19 mouse cellular contexts compared by ENCODE assay signal in the genomic region with DNA sequence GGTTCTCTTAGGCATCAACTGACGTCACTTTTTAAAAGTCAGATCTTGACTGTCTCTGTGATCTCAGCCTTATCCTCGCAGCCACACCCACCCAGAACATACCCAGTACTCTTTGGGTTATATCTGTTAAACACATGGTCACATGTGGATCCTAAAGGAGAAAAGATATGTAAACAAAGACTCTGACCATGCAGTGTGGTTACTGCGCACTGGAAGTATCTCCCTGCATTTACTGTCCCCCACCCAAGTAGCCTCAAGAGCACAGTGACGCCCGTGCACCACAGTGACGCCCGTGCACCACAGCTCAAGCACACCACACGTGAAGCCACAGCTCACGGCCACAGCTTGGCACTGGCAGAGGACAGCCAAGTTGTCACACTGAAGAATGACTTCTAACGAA.
DNase-seq lines count a peak whose midpoint lies in the region; ATAC-seq and TF ChIP-seq lines count a peak whose summit lies in the region.
"Had no signal": no experiment of that assay in that cellular context is flagged by ENCODE, and none has a peak within 500 bp of the region (broad histone marks: within the 10 kb centered on the region; RNA-seq: fewer than 3 reads in every experiment).

No protein-coding gene starts in this region.

- peak; percentile 53 for DNase-seq in adrenal gland, adult 2 months
- DNase-seq in adrenal gland, adult 8-10 months = no peak
- DNase-seq in adrenal gland, postnatal 14 days = peak; percentile 39
- DNase-seq in heart, adult 2 months = no peak
- DNase-seq: B cell, adult 2 months; forebrain, postnatal 0 days; gastrocnemius, postnatal 10 days; gastrocnemius, postnatal 36 days had no signal

- intact Hi-C loops in heart, adult 2 months (cut with DNase I) = no loop called here

- no peak overlapping the region for H3K27ac ChIP-seq in heart, adult 2 months
- H3K27ac ChIP-seq: embryonic facial prominence, embryonic 12.5 days; embryonic facial prominence, embryonic 15.5 days; hindbrain, embryonic 12.5 days; hindbrain, embryonic 15.5 days had no signal

- TF ChIP-seq CTCF in heart, adult 2 months (IDR thresholded peaks at IDR 0.05) = no peak

- no peak overlapping the region for H3K9ac ChIP-seq in heart, adult 2 months (ENCODE audit: low read depth, low read length)
- H3K9ac ChIP-seq: embryonic facial prominence, embryonic 12.5 days; embryonic facial prominence, embryonic 15.5 days; forebrain, postnatal 0 days; hindbrain, embryonic 12.5 days; hindbrain, embryonic 15.5 days had no signal

- peak overlapping the region; percentile 36 for H3K4me3 ChIP-seq in megakaryocyte, embryonic 14.5 days (replicated peaks)
- H3K4me3 ChIP-seq in heart, adult 2 months = no peak overlapping the region
- H3K4me3 ChIP-seq: embryonic facial prominence, embryonic 12.5 days; embryonic facial prominence, embryonic 15.5 days; hindbrain, embryonic 12.5 days; hindbrain, embryonic 15.5 days had no signal

- H3K4me1 ChIP-seq in megakaryocyte, embryonic 14.5 days = no peaks in the 10 kb centered on the region
- H3K4me1 ChIP-seq in heart, adult 2 months (ENCODE audit: control insufficient read depth, insufficient read depth, low read length) = no peaks in the 10 kb centered on the region
- H3K4me1 ChIP-seq: embryonic facial prominence, embryonic 15.5 days; hindbrain, embryonic 12.5 days; hindbrain, embryonic 15.5 days had no signal

- ATAC-seq in megakaryocyte, adult 5-6 weeks (ENCODE audit: poor library complexity, severe bottlenecking) = no peak
- ATAC-seq: forebrain, embryonic 14.5 days; forebrain, postnatal 0 days; intestine, postnatal 0 days; Patski had no signal

- TF ChIP-seq POLR2A in heart, adult 2 months (IDR thresholded peaks at IDR 0.05; ENCODE audit: insufficient read depth, low read depth, low read length) = no peak

- no peak for TF ChIP-seq EP300 in heart, adult 2 months (IDR thresholded peaks at IDR 0.05; ENCODE audit: insufficient read depth, low read depth, low read length)

- WGBS in heart, adult 2 months = 84% methylated on average over 10 of the region's 10 CpGs

- peaks cover 6% of the 10 kb centered on the region for H3K27me3 ChIP-seq in megakaryocyte, embryonic 14.5 days (replicated peaks)
- no peaks in the 10 kb centered on the region for H3K27me3 ChIP-seq in heart, adult 2 months (ENCODE audit: control insufficient read depth, insufficient read depth, low read length)
- H3K27me3 ChIP-seq: CH12.LX; embryonic facial prominence, embryonic 12.5 days; embryonic facial prominence, embryonic 15.5 days; hindbrain, embryonic 12.5 days; hindbrain, embryonic 15.5 days had no signal

- H3K9me3 ChIP-seq in megakaryocyte, embryonic 14.5 days = no peaks in the 10 kb centered on the region
- H3K9me3 ChIP-seq: embryonic facial prominence, embryonic 12.5 days; embryonic facial prominence, embryonic 15.5 days; G1E; hindbrain, embryonic 12.5 days; hindbrain, embryonic 15.5 days had no signal

- no peaks in the 10 kb centered on the region for H3K79me2 ChIP-seq in heart, adult 2 months (replicated peaks; ENCODE audit: control insufficient read depth, insufficient read depth, low read length)

- no peaks in the 10 kb centered on the region for H3K36me3 ChIP-seq in megakaryocyte, embryonic 14.5 days (replicated peaks; ENCODE audit: low read length)
- no peaks in the 10 kb centered on the region for H3K36me3 ChIP-seq in heart, adult 2 months (ENCODE audit: control insufficient read depth, insufficient read depth, low read length)
- H3K36me3 ChIP-seq: embryonic facial prominence, embryonic 12.5 days; embryonic facial prominence, embryonic 15.5 days; G1E; hindbrain, embryonic 12.5 days; hindbrain, embryonic 15.5 days had no signal

Comparison
In these comparisons a context has a peak if more than half of its experiments do, and no peak if none do; other contexts are left out.
1. DNase-seq: peak in adrenal gland, adult 2 months (single experiment) and adrenal gland, postnatal 14 days (single experiment); none in adrenal gland, adult 8-10 months (single experiment) and heart, adult 2 months (0 of 2).